Mouse (Mus musculus) MEL (cell line): ENCODE measurements around the gene Gpd1. TPM values are rescaled to one million over a fixed set of nuclear protein-coding genes. Genes with fewer than 3 reads are reported as not detected.

ENCODE experiments used
- DNase-seq: peaks from one replicate; pipeline ENCODE4 v3.0.0; 2011; ENCODE audit warnings: low read depth, low spot score
- H3K27ac ChIP-seq: 2 replicates; pipeline ENCODE4 v1.5.1; 2012; ENCODE audit warnings: low read depth, mild to moderate bottlenecking, control low read depth, low read length, moderate library complexity; ENCODE audit not compliant: control insufficient read depth
- H3K27me3 ChIP-seq, 2 experiments: fragments of 150-350 bp in 1 of 2; sonication (generic) in 1 of 2; 2 replicates each; pipeline ENCODE4 v1.6.1; 2012; ENCODE audit warnings: low read length in 2 of 2, mild to moderate bottlenecking in 2 of 2, improper control_type of control experiment in 1 of 2, moderate library complexity in 1 of 2; ENCODE audit not compliant: insufficient read depth in 2 of 2, control insufficient read depth in 1 of 2
- H3K36me3 ChIP-seq, 2 experiments: 2 replicates each; pipeline ENCODE4 v1.6.1; 2012 to 2014; ENCODE audit warnings: low read length in 2 of 2, improper control_type of control experiment in 1 of 2, inconsistent platforms in 1 of 2, mild to moderate bottlenecking in 1 of 2; ENCODE audit not compliant: insufficient read depth in 2 of 2, control insufficient read depth in 1 of 2
- H3K4me1 ChIP-seq, 2 experiments: fragments of 150-350 bp in 1 of 2; sonication (generic) in 1 of 2; 2 replicates each; pipeline ENCODE4 v1.6.1; 2012; ENCODE audit warnings: low read length in 2 of 2, improper control_type of control experiment in 1 of 2, mild to moderate bottlenecking in 1 of 2; ENCODE audit not compliant: insufficient read depth in 2 of 2, control insufficient read depth in 1 of 2
- H3K4me3 ChIP-seq, 2 experiments: fragments of 150-350 bp in 1 of 2; sonication (generic) in 1 of 2; 2 replicates each; pipeline ENCODE4 v1.5.1; 2012; ENCODE audit warnings: low read depth in 2 of 2, low read length in 2 of 2, mild to moderate bottlenecking in 2 of 2, moderate library complexity in 2 of 2, control low read depth in 1 of 2, improper control_type of control experiment in 1 of 2; ENCODE audit not compliant: control insufficient read depth in 1 of 2, insufficient read depth in 1 of 2
- H3K79me2 ChIP-seq: 2 replicates; pipeline ENCODE4 v1.6.1; 2012; ENCODE audit warnings: mild to moderate bottlenecking, low read length, moderate library complexity; ENCODE audit not compliant: control insufficient read depth, poor library complexity, insufficient read depth
- H3K9ac ChIP-seq: 2 replicates; pipeline ENCODE4 v1.6.1; 2012; ENCODE audit warnings: low read depth, mild to moderate bottlenecking, control low read depth, low read length, moderate library complexity; ENCODE audit not compliant: control insufficient read depth, poor library complexity, severe bottlenecking
- H3K9me3 ChIP-seq: fragments of 150-350 bp; sonication (generic); replicated peaks from 2 replicates; pipeline ENCODE4 v1.6.1; 2012; ENCODE audit warnings: mild to moderate bottlenecking, low read length, improper control_type of control experiment, moderate library complexity; ENCODE audit not compliant: insufficient read depth
- BHLHE40 ChIP-seq: IDR thresholded peaks from 2 replicates; pipeline ENCODE4 v1.6.1; 2012; ENCODE audit warnings: low read depth, mild to moderate bottlenecking, inconsistent platforms, low read length, improper control_type of control experiment, borderline replicate concordance
- CHD1 ChIP-seq: IDR thresholded peaks from 2 replicates; pipeline ENCODE4 v1.6.1; 2012; ENCODE audit warnings: low read depth, mild to moderate bottlenecking, inconsistent platforms, low read length, improper control_type of control experiment
- CHD2 ChIP-seq: IDR thresholded peaks from 2 replicates; pipeline ENCODE4 v1.6.1; 2011; ENCODE audit warnings: low read length, improper control_type of control experiment
- CTCF ChIP-seq, 3 experiments: IDR thresholded peaks in 2 of 3; conservative IDR thresholded peaks in 1 of 3; 2 replicates each; pipeline ENCODE4 v1.5.1; 2011 to 2012; ENCODE audit warnings: low read length in 3 of 3, low read depth in 2 of 3, mild to moderate bottlenecking in 2 of 3, improper control_type of control experiment in 1 of 3, inconsistent platforms in 1 of 3, mixed read lengths in 1 of 3, moderate library complexity in 1 of 3; ENCODE audit not compliant: control insufficient read depth in 1 of 3, insufficient read depth in 1 of 3, poor library complexity in 1 of 3, severe bottlenecking in 1 of 3
- E2F4 ChIP-seq: IDR thresholded peaks from 2 replicates; pipeline ENCODE4 v1.6.1; 2011; ENCODE audit warnings: low read depth, low read length, improper control_type of control experiment, borderline replicate concordance
- EP300 ChIP-seq, 2 experiments: IDR thresholded peaks; 2 replicates each; pipeline ENCODE4 v1.6.1; 2011; ENCODE audit warnings: improper control_type of control experiment in 2 of 2, low read length in 2 of 2, low read depth in 1 of 2, mild to moderate bottlenecking in 1 of 2
- ETS1 ChIP-seq: IDR thresholded peaks from 2 replicates; pipeline ENCODE4 v1.6.1; 2012; ENCODE audit warnings: low read depth, mild to moderate bottlenecking, inconsistent platforms, low read length, improper control_type of control experiment, moderate library complexity
- GATA1 ChIP-seq: IDR thresholded peaks from 2 replicates; pipeline ENCODE4 v1.6.1; 2011; ENCODE audit warnings: low read depth, low read length, improper control_type of control experiment
- HCFC1 ChIP-seq: IDR thresholded peaks from 2 replicates; pipeline ENCODE4 v1.6.1; 2012; ENCODE audit warnings: low read depth, mild to moderate bottlenecking, inconsistent platforms, low read length, improper control_type of control experiment, moderate library complexity
- KAT2A ChIP-seq: conservative IDR thresholded peaks from 2 replicates; pipeline ENCODE4 v1.6.1; 2012; ENCODE audit warnings: low read depth, low read length, improper control_type of control experiment, inconsistent platforms
- MAX ChIP-seq: IDR thresholded peaks from 2 replicates; pipeline ENCODE4 v1.6.1; 2011; ENCODE audit warnings: low read length, improper control_type of control experiment
- MXI1 ChIP-seq: IDR thresholded peaks from 2 replicates; pipeline ENCODE4 v1.6.1; 2011; ENCODE audit warnings: mild to moderate bottlenecking, low read depth, low read length, improper control_type of control experiment
- MYB ChIP-seq: IDR thresholded peaks from 2 replicates; pipeline ENCODE4 v1.6.1; 2011; ENCODE audit warnings: mild to moderate bottlenecking, low read depth, low read length, improper control_type of control experiment
- MYC ChIP-seq: IDR thresholded peaks from 2 replicates; pipeline ENCODE4 v1.6.1; 2011; ENCODE audit warnings: low read depth, mild to moderate bottlenecking, low read length, improper control_type of control experiment, moderate library complexity
- POLR2A ChIP-seq, 2 experiments: IDR thresholded peaks; 2 replicates each; pipeline ENCODE4 v1.6.1; 2011 to 2012; ENCODE audit warnings: low read length in 2 of 2, mild to moderate bottlenecking in 2 of 2, control low read depth in 1 of 2, improper control_type of control experiment in 1 of 2, low read depth in 1 of 2, moderate library complexity in 1 of 2; ENCODE audit not compliant: control insufficient read depth in 1 of 2, insufficient read depth in 1 of 2, poor library complexity in 1 of 2
- POLR2AphosphoS2 ChIP-seq: IDR thresholded peaks from 2 replicates; pipeline ENCODE4 v1.6.1; 2011; ENCODE audit warnings: low read length, improper control_type of control experiment
- RAD21 ChIP-seq: IDR thresholded peaks from 2 replicates; pipeline ENCODE4 v1.6.1; 2011; ENCODE audit warnings: mild to moderate bottlenecking, low read depth, low read length, improper control_type of control experiment
- RCOR1 ChIP-seq: IDR thresholded peaks from 2 replicates; pipeline ENCODE4 v1.6.1; 2012; ENCODE audit warnings: low read depth, mild to moderate bottlenecking, inconsistent platforms, low read length, improper control_type of control experiment
- SIN3A ChIP-seq: IDR thresholded peaks from 2 replicates; pipeline ENCODE4 v1.6.1; 2012; ENCODE audit warnings: low read length, improper control_type of control experiment, inconsistent platforms
- SMC3 ChIP-seq: IDR thresholded peaks from 2 replicates; pipeline ENCODE4 v1.6.1; 2011; ENCODE audit warnings: low read depth, low read length, improper control_type of control experiment
- TAL1 ChIP-seq: IDR thresholded peaks from 2 replicates; pipeline ENCODE4 v1.6.1; 2012; ENCODE audit warnings: mild to moderate bottlenecking, inconsistent platforms, low read length, moderate library complexity, mixed read lengths
- TCF12 ChIP-seq: IDR thresholded peaks from 2 replicates; pipeline ENCODE4 v1.6.1; 2014; ENCODE audit warnings: low read depth, mild to moderate bottlenecking, inconsistent platforms, low read length, improper control_type of control experiment, moderate library complexity
- USF1 ChIP-seq: IDR thresholded peaks from 2 replicates; pipeline ENCODE4 v1.6.1; 2014; ENCODE audit warnings: low read depth, mild to moderate bottlenecking, inconsistent platforms, low read length, improper control_type of control experiment, moderate library complexity
- ZMIZ1 ChIP-seq: IDR thresholded peaks from 2 replicates; pipeline ENCODE4 v1.6.1; 2012; ENCODE audit warnings: low read depth, mild to moderate bottlenecking, inconsistent platforms, low read length, improper control_type of control experiment, moderate library complexity
- polyA plus RNA-seq, 2 experiments: library from polyadenylated mRNA; stranded (reverse) in 1 of 2; unstranded in 1 of 2; fragments of >175 nt in 1 of 2; fragments of >200 nt in 1 of 2; gene quantifications; 2 replicates each; pipeline versions ENCODE4 v1.2.1 to v1.2.4; 2012; ENCODE audit warnings: low replicate concordance in 2 of 2, low read depth in 1 of 2; ENCODE audit not compliant: insufficient read length in 2 of 2, insufficient read depth in 1 of 2, missing spikeins in 1 of 2
- total RNA-seq: library from RNA; depleted of rRNA; stranded (reverse); fragments of 300-350 nt; gene quantifications from 2 replicates; pipeline ENCODE4 v1.2.3, GENCODE M21; 2012

Gpd1 gene
- total and polyA plus RNA-seq, 3 experiments: 0.23 to 0.52 TPM; not detected in 1

DNA sequence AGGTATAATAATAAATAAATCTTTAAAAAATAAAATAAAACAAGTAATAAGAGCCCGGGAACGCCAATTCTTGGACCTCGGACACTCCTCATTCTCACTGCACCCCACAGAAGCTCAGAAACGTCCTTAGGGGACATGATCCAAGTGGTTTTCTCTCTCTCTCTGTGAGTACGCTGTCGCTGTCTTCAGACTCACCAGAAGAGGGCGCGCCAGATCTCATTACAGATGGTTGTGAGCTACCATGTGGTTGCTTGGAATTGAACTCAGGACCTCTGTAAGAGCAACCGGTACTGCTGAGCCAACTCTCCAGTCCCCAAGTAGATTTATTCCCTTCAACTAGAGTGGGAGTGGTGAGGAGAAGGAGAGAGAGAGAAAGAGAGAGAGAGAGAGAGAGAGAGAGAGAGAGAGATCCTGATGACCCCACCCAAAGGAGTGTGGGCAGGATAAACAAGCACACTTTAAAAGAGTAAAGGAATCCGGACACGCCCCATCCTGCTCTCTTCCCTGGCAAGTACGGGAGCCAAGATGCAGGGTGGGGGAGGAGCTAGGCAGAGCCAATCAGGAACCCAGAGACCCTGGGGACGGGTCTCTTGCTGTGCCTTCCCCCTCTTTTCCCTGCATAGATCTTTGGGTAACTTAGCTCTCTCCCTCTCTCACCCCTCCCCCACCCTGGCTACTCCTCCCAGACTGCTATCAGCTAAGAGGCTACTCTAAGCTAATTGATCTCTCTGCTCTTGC is 39.1 kb upstream of the Gpd1 start:
- Histone ChIP-seq H3K27ac (no peak overlapping the region), H3K4me1 (peaks cover 0 to 6% of the 10 kb centered on the region in 2 experiments; a peak in 1 of 4 replicates), H3K4me3 (no peak overlapping the region), H3K9ac (no peak overlapping the region), H3K36me3 (no peaks in the 10 kb centered on the region), H3K9me3 (no peaks in the 10 kb centered on the region), H3K27me3 (peaks cover 6 to 8% of the 10 kb centered on the region in 2 experiments; a peak in 3 of 4 replicates), H3K79me2 (no peaks in the 10 kb centered on the region)
- peak; percentile 83 for DNase-seq
- TF ChIP-seq MYC (peak; percentile 73; the same call in 1 of the 2 replicates), USF1 (no peak), MYB (no peak), EP300 (IDR thresholded peaks at IDR 0.05; ENCODE audit: low read depth in 1 of 2, low read length in 2 of 2) (no peak), BHLHE40 (no peak), ZMIZ1 (no peak), ETS1 (no peak), HCFC1 (no peak), CHD2 (no peak), TCF12 (no peak), POLR2A (IDR thresholded peaks at IDR 0.05; ENCODE audit: control insufficient read depth in 1 of 2, insufficient read depth in 1 of 2, low read depth in 1 of 2, low read length in 2 of 2, poor library complexity in 1 of 2) (no peak), SIN3A (no peak), SMC3 (peak; percentile 59), GATA1 (no peak), RCOR1 (no peak), MXI1 (peak; percentile 32; the same call in 1 of the 2 replicates), CHD1 (no peak), KAT2A (no peak), CTCF (IDR thresholded peaks at IDR 0.05 in 2 of 3, conservative IDR thresholded peaks at IDR 0.05 in 1 of 3; ENCODE audit: control insufficient read depth in 1 of 3, insufficient read depth in 1 of 3, low read depth in 2 of 3, low read length in 3 of 3, poor library complexity in 1 of 3, severe bottlenecking in 1 of 3) (peak; percentile 76 to 78 (median 76)), TAL1 (no peak), E2F4 (no peak), RAD21 (peak; percentile 26), MAX (no peak), POLR2AphosphoS2 (no peak)
